Mouse (Mus musculus) granulocyte monocyte progenitor cell, adult 5-6 weeks (primary cell): ENCODE measurements around the gene Chrnd. TPM values are rescaled to one million over a fixed set of nuclear protein-coding genes. Genes with fewer than 3 reads are reported as not detected.

ENCODE experiments used
- ATAC-seq: replicated peaks from 2 replicates; pipeline ENCODE4 v1.8.0; 2016; ENCODE audit warnings: mild to moderate bottlenecking, moderate TSS enrichment, inconsistent platforms; ENCODE audit not compliant: poor library complexity, severe bottlenecking
- total RNA-seq, 2 experiments: library from RNA; stranded (forward) in 1 of 2; stranded (reverse) in 1 of 2; fragments of 200-712, 200-1000 nt in 1 of 2; fragments of >200 nt in 1 of 2; fragmentation: Nextera tagmentation in 1 of 2; gene quantifications; 2 replicates each; pipeline ENCODE4 v1.2.3; 2014 to 2017

The Chrnd gene
- total RNA-seq (2014; fragmentation: Nextera tagmentation) (not detected in 2 replicates), total RNA-seq (2017) (not detected in 2 replicates)

DNA sequence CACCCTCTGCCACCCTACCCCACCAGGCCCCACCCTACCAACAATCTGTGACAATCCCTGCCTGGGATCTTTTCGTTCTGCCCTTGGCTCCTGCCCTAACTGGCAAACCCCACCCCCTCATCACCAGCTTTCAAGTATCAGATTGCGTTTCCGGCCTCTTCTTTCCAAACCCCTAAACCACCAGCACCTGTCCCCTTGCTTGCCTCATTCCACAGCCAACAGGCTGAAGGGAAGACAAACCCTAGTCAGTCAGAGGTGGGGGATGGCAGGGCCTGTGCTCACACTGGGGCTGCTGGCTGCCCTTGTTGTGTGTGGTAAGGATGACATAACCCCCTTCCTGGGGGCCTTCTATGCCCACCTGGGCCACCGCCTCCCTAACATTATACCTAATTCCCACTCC lies at the start of gene Chrnd:
TSS of gene Chrnd (plus strand) at position 179 of the 400 bp plus-strand sequence.
- peak; percentile 32 for ATAC-seq

GRCm38 (mm10) chr1:87141550-87141949 lies 48.9 kb upstream of the Chrnd start:
- no peak for ATAC-seq

GRCm38 (mm10) chr1:87142456-87142855 lies 48.0 kb upstream of the Chrnd start:
- no peak for ATAC-seq

DNA sequence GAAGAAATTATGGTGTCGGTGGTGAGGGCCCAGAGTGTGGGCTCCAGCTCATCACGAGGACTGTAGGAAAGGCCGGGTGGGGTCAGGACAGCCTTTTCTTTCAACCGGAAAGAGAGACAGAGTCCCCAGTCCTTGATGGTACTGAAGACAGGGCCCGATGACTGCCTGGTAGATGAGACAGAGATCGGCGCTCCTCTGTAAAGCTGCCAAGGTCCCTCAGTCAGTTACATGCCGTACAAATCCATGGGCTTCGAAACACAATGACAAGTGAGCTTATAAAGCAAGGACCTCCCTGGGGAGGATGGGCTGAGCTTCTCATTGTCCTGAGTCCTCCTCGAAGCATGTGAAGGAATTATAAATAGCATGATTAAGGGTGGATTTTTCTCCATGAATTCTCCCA lies 47.3 kb upstream of the Chrnd start:
- ATAC-seq, result no peak

DNA sequence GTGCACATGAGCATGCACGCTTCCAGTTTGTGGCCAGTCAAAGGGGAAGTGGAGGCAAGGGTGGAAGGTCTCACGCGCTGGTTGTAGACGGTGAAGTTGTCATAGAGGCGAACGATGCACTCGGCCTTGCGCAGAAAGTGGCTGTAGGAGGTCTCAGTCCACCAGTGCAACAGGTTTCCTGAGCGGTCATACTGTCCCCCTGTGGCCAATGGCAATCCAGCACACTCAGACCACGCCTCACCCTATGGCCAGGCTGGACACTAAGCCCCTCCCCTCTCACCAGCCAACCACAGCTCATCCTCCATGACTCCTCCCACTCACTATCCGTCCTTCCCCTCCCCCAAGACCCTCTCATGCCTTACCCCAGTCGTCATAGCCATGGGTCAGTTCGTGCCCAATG lies 41.0 kb upstream of the Chrnd start:
- ATAC-seq, result peak; percentile 68

GRCm38 (mm10) chr1:87151286-87151685 lies 39.1 kb upstream of the Chrnd start:
- ATAC-seq, result no peak

DNA sequence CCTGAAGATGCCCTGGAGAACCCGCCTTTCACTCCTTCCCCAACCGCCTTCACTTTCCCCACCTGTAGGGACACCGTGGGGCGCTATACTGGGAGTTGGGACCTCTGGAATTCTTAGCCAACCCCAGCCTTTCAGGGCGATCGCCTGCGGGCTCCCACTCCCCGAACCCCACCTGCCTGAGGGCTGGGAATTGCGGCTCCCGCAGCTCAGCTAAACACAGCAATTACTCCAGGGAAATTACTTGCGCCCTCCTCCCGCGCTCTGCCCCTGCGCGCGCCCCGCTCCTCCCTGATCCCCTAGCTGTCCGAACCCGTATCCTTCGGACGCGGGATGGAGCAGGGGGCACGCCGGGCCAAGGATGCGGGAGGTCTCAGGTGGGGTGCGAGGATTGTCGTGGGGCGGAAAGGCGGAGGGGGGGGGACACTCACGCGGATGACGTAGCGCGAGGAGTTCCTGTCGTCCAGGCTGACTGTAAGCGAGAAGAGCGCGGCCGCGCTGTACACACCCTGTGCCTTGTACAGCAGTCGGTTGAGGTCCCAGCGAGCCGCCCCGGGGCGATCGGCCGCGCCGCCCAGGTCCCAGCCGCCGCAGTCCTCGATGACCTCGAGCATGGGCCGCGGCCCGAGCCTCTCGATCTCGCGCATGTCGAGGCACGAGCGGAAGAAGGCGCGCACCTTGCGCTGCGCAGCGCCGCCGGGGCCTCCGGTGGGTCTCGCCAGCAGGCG lies 36.5 kb upstream of the Chrnd start:
- 0 out of 2 replicates have a peak, but pooled peaks have one; percentile 5 for ATAC-seq

GRCm38 (mm10) chr1:87154501-87155120 lies 35.8 kb upstream of the Chrnd start:
- ATAC-seq, result no peak

DNA sequence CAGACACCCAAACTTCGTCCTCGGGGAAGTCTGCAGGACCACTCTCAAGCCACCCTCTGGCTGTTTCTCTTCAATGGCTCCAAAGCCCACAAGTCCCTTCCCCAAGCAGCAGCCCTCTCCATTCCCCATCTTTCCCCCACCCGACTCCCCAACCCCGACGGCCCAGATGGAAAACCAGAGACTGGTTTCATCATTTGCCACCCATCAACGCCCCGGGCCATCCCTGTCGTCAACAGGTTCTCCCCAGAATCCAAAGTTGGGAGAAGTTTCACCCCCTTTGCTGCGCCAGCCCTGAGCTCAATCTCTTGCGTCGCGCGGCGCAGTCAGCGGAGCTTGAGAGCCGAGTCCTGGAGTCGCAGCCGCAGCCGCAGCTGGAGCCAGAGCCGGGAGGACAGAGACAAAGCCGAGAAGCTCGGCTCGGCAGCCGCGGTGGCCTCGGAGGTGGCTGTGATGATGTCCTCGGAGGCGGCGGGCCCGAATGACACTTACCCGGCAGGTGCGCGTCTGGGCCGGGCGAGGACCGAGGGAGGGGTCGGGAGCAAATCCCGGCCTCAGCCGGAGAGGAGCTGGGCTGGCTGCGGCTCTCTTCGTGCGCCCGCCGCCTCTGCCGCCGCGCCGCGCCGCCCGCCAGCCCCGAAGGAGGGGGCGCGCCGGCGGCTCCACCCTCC lies 34.7 kb upstream of the Chrnd start:
- no peak for ATAC-seq

DNA sequence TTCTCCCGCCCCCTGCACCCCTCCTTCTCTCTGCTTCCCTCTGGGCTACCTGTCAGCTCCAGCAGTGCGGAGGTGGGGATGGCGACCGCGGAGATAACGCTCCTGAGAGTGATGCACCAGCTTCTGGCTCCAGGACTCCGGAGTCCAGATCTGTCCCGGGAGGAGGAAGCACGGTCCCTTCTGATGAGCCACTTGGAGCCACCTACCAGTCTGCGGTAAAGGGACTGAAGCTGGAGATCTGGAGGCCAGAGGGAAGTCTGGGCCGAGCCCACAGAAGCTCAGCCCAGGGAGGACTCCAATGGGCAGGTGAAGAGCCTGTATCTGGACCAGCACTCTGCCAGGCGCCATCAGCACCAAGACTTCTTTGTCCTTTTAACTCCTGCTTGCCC lies 34.2 kb upstream of the Chrnd start, which contains the start of gene Ecel1:
TSS of gene Ecel1 (minus strand) at position 323 of the 389 bp plus-strand sequence.
- ATAC-seq, result no peak

- no peak for ATAC-seq
These were observed 31.0 kb upstream of the Chrnd start for GRCm38 (mm10) chr1:87159396-87159795.

- no peak for ATAC-seq
These were observed 26.1 kb upstream of the Chrnd start for GRCm38 (mm10) chr1:87164164-87164795.

- no peak for ATAC-seq
These were observed 25.6 kb upstream of the Chrnd start for GRCm38 (mm10) chr1:87164796-87165184.

DNA sequence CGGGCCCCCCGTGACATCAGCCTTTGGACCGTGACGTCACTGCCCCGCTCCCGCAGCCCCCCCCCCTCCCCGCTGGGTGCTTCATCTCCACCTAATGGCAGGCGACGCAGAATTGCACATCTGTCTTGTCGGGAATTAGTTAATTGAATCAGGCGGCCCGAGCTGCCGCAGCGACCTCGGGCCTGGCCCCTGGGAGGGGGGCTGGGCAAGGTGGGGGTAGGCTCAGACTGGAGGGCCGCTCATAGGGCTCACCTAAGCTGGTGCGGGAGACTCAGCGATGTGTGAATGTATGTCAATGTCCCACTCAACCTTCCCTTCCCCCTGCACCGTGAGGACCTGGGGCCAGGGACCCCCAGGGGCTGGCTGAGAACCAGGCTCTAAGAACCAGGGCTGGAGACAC lies 19.9 kb upstream of the Chrnd start:
- no peak for ATAC-seq

GRCm38 (mm10) chr1:87171312-87171711 lies 19.1 kb upstream of the Chrnd start:
- no peak for ATAC-seq

- no peak for ATAC-seq
These were observed 18.1 kb upstream of the Chrnd start for GRCm38 (mm10) chr1:87172316-87172715.

DNA sequence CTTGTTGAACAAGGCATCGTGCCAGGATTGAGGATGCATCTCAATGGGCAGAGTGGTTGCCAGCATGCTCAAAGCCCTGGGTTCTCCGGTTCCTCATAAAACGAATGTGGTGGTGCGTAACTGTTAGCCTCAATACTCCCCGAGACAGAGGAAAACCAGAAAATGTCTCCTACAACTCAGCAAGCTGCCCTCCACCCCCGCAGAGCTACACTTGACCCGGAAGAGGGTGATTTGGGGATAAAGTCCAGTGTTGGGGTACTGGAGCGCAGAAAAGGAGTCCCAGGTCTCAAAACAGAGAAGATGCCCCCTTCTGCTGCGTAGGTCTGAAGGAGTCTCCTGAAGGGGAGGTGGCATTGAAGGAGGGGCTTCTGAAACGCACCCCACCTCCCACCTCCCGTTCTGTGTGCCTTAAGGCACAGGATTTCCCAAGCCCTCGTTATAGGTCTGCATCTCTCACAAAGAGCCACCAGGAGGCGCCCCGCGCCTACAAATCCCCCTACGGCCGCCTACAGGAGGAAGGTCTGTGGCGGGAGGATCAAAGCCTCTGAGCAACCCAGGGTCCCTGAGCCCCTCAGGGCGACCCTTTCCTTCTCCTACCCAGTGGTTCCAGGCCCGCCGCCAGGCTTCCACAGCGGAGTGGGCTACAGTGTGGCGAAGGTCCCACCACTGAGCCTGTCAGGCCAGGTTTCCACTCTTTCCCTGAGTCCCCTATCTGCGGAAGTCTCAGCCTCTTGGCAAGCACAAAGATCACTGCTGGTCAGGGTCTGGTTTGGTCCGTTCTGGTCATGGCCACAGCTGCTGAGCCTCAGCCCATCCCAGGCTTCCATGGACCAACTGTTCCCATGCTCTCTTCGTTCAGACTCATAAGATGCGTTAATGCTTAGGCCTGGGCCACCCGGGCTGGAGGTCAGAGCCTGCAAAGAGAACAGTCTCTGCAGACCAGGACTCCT lies 16.1 kb upstream of the Chrnd start:
- peak; percentile 82 for ATAC-seq

GRCm38 (mm10) chr1:87175852-87176292 lies 14.5 kb upstream of the Chrnd start:
- ATAC-seq, result peak; percentile 67

DNA sequence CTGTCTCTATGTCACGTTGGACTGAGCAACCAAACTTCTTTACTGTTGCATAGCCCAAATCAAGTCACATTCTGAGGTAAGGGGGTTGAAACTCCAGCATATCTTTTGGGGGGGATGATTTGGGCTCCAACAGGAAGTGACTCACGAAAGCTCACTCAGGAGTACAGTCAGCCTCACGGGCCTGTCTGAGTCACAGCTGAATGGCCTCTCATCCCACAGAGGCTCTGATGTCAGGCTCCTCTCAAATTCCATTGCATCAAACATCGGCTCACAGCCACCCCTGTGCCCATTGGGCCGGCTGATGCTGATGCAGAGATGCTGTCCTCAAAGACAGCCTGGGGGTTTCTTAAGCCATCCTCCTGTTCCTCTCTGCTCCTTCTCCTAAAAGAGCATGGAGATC lies 9.5 kb upstream of the Chrnd start:
- ATAC-seq, result peak; percentile 49; the same call in 1 of the 2 replicates

DNA sequence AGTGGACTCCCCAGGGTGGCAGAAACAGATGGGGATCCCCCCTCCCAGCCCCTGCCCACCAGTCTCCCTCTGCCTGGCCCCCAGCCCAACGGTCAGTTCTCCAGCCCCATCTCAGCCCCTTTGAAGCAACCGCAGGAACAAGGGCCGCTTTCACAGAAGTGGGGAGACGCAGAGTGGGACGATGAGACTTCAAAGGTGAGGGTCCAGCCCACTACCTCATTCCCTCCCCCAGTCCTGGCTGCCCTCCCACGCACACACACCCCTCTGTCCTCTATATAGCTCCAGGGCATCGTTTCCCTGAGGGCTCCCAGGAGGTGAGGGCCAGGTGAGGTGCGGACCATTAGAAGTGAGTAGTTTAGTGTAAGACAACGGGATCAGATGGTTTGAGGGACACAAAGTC lies 7.4 kb upstream of the Chrnd start, which contains the start of gene Prss56:
TSS of gene Prss56 (plus strand) at position 301 of the 400 bp plus-strand sequence.
- ATAC-seq, result no peak
